Mouse (Mus musculus): ENCODE data around the gene Prdm13. TPM values are rescaled to one million over a fixed set of nuclear protein-coding genes. Genes with fewer than 3 reads are reported as not detected.

Prdm13 gene
- polyA plus RNA-seq, 1 experiment from 2014 or later = not detected

DNA sequence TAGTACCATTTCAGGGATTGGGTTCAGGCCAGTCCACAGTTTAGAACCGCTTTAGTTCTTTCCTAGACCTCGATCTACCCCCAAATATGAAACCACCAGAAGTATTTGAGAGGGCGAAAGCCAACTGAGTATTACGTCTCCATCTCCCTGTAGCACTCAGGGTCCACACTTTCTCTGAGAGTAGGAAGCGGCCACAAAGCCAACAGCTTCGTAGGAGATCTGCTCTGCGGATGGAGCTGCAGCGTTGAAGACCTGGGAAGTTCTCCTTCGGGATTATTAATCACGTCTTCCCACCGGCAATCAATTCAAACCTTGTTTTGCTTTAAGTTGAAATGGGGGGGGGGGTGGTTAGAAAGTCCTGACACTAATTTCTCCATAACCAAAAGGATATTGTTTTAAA lies 653 bp upstream of the Prdm13 start:
- no peaks in the 10 kb centered on the region for H3K36me3 ChIP-seq (replicated peaks; ENCODE audit: insufficient read depth, low read length)
- no peak for DNase-seq
- no peak overlapping the region for H3K4me3 ChIP-seq (ENCODE audit: low read depth, low read length)
- H3K27me3 ChIP-seq (ENCODE audit: insufficient read depth, low read length) = peaks cover 96% of the 10 kb centered on the region
- ATAC-seq = no peak
- no peak for TF ChIP-seq CTCF (IDR thresholded peaks at IDR 0.05; ENCODE audit: low read depth)
- H3K9me3 ChIP-seq (ENCODE audit: low read length) = no peaks in the 10 kb centered on the region
- no peak overlapping the region for H3K9ac ChIP-seq (replicated peaks)
- no peak overlapping the region for H3K4me2 ChIP-seq (ENCODE audit: low read depth, low read length)
- H3K4me1 ChIP-seq (ENCODE audit: insufficient read depth) = peaks cover 6% of the 10 kb centered on the region
- 5% methylated on average over 11 of the region's 11 CpGs for WGBS (ENCODE audit: insufficient replicate concordance)
- H3K27ac ChIP-seq (ENCODE audit: low read depth) = no peak overlapping the region

DNA sequence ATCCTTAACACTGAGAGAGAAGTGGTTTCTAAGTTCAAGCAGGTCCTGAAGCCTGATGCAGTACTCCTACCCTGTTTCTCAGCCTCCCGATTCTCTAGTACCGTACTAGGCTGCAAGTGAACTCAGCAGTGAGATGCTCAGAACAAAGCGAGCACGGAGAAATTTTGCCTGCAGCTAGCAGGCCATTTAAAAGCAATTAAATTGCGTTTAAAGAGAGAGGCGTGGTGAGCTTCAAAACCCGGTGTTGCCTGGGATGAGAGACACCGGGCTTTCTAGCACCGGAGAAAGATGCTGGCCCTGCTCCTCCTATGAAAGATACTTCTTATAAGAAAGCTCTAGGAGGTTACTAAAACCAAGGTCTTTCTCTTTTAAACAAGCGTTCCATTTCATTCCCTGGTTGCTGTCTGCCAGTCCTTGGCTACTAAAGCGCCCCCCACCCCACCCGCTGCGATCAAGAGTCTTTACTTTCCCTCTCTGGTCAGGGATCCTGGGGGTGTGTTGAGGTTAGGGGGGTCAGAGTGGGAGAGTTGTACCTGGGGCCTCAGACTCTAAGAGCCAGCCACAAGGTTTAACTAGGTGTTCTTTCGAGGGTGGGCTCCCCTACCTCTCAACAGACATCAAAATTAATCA lies 1.3 kb downstream of the Prdm13 start:
- no peak for ATAC-seq
- no peak overlapping the region for H3K27ac ChIP-seq (ENCODE audit: low read depth)
- H3K4me3 ChIP-seq (ENCODE audit: low read depth, low read length) = no peak overlapping the region
- TF ChIP-seq EP300 (IDR thresholded peaks at IDR 0.05; ENCODE audit: low read depth) (no peak), CTCF (IDR thresholded peaks at IDR 0.05; ENCODE audit: low read depth) (no peak)
- WGBS (ENCODE audit: insufficient replicate concordance) = 4% methylated on average over 14 of the region's 14 CpGs
- H3K4me1 ChIP-seq (ENCODE audit: insufficient read depth) = peaks cover 6% of the 10 kb centered on the region
- no peaks in the 10 kb centered on the region for H3K36me3 ChIP-seq (replicated peaks; ENCODE audit: insufficient read depth, low read length)
- H3K4me2 ChIP-seq (ENCODE audit: low read depth, low read length) = no peak overlapping the region
- DNase-seq = no peak
- peaks cover 96% of the 10 kb centered on the region for H3K27me3 ChIP-seq (ENCODE audit: insufficient read depth, low read length)
- no peaks in the 10 kb centered on the region for H3K9me3 ChIP-seq (ENCODE audit: low read length)
- no peak overlapping the region for H3K9ac ChIP-seq (replicated peaks)

DNA sequence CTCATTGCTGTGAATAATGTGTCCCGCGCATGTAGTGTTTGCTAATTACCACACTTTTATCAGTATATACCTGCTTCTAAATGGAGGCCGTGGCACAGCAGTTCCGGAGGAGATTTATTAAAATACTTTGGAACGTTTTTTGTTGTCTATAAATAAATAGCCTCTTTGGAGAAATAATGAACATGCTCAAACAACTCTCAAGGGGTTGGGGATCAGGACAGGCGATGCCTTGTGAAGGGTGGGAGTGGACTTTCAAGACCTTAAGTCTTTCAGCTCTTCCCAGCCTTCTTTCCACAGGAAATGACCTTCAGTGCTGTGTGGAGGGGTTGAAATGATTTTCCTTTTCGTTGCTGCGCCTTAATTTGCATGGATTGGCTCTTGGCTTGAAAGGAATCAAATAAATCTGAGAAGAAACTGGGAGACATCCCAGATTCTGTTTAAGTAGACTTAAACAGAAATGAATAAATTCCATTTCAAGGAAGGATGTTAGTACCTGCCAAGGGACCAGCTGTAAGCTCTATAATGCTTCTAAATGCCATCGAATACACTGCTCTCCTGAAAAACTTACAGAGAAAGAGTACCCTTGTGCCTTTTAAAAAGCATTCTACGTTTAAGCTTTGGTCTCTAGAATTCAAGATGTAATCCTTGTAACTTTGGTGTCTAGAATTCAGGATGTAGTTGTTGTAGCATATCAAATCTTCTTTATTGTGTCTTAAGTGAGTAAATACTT lies 3.2 kb downstream of the Prdm13 start:
- DNase-seq = no peak
- 16% methylated on average over 10 of the region's 10 CpGs for WGBS (ENCODE audit: insufficient replicate concordance)
- Histone ChIP-seq H3K4me3 (ENCODE audit: low read depth, low read length) (no peak overlapping the region), H3K27me3 (ENCODE audit: insufficient read depth, low read length) (peaks cover 96% of the 10 kb centered on the region), H3K4me2 (ENCODE audit: low read depth, low read length) (no peak overlapping the region), H3K9ac (replicated peaks) (no peak overlapping the region), H3K36me3 (replicated peaks; ENCODE audit: insufficient read depth, low read length) (no peaks in the 10 kb centered on the region), H3K27ac (ENCODE audit: low read depth) (no peak overlapping the region), H3K4me1 (ENCODE audit: insufficient read depth) (peaks cover 8% of the 10 kb centered on the region), H3K9me3 (ENCODE audit: low read length) (no peaks in the 10 kb centered on the region)
- no peak for ATAC-seq
- TF ChIP-seq EP300 (IDR thresholded peaks at IDR 0.05; ENCODE audit: low read depth) = no peak
- no peak for TF ChIP-seq CTCF (IDR thresholded peaks at IDR 0.05; ENCODE audit: low read depth)

DNA sequence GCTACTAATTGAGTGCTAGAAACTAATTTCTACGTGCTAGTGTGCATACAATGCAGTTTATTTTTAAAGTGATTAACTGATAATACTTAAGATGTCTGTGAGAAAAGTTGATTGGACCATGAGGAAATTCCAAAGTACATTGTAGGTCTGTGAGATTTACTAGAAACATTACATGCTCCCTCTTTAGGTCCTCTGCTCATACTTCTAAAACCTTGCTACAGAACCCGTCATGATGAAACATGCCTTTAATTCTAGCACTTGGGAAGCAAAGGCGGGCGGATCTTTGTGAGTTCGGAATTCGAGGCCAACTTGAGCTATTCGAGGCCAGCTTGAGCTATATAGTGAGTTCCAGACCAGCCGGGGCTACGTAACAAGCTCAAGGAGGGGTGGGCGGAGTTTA lies 4.8 kb downstream of the Prdm13 start:
- TF ChIP-seq EP300 (IDR thresholded peaks at IDR 0.05; ENCODE audit: low read depth) (no peak), CTCF (IDR thresholded peaks at IDR 0.05; ENCODE audit: low read depth) (no peak)
- WGBS (ENCODE audit: insufficient replicate concordance) = 7% methylated on average over 10 of the region's 10 CpGs

DNA sequence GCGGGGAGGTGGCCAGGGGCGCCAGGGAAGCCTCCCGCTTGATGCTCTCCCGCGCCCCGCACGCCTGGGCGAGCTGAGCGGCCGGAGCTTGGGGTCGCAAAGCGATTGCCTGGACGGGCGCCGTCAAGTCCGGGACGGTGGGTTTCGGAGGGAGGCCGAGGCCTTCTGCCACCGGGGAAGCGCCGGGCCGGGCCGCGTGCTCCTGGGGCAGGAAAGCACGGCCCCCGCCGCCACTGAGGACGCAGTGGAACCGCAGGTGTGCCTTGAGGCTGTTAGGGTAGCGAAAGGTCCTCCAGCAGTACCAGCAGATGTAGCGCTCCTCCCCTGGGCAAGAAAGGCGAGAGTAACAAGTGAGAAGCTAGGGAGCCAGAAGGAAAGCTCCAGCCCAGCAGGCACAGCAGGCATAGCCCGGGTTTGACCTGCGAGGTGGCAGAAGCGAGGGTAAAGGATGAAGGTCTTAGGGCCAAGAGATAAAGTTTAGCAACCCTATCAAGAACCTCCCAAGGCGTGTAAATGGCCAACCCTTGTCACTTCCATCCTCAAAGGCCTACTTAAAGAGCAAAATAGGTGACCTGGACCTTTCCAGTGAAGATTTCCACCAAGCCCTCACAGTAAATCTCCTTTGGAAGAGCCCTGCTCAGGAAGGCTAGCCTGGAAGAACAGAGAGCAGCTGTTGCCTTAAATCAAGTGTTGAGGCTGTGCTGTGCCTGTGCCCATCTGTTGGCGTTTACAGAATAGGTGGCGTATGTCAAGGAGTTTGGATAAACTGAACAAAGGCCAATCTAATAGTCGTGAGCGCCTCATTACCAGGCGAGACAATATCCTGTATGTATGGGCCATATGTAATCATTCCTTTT lies 5.9 kb downstream of the Prdm13 start:
- H3K27me3 ChIP-seq (ENCODE audit: insufficient read depth, low read length) = peaks cover 96% of the 10 kb centered on the region
- TF ChIP-seq EP300 (IDR thresholded peaks at IDR 0.05; ENCODE audit: low read depth) (no peak), CTCF (IDR thresholded peaks at IDR 0.05; ENCODE audit: low read depth) (no peak)
- no peak for DNase-seq

More for the DNA sequence above, 4.8 kb downstream of the Prdm13 start:
- Histone ChIP-seq H3K27me3 (ENCODE audit: insufficient read depth, low read length) (peaks cover 96% of the 10 kb centered on the region), H3K36me3 (replicated peaks; ENCODE audit: insufficient read depth, low read length) (no peaks in the 10 kb centered on the region), H3K9me3 (ENCODE audit: low read length) (no peaks in the 10 kb centered on the region), H3K4me2 (ENCODE audit: low read depth, low read length) (no peak overlapping the region), H3K27ac (ENCODE audit: low read depth) (no peak overlapping the region), H3K4me1 (ENCODE audit: insufficient read depth) (peaks cover 8% of the 10 kb centered on the region), H3K9ac (replicated peaks) (no peak overlapping the region), H3K4me3 (ENCODE audit: low read depth, low read length) (no peak overlapping the region)
- DNase-seq (no peak), ATAC-seq (no peak)

More for the DNA sequence above, 5.9 kb downstream of the Prdm13 start:
- Histone ChIP-seq H3K27ac (ENCODE audit: low read depth) (no peak overlapping the region), H3K4me1 (ENCODE audit: insufficient read depth) (peaks cover 8% of the 10 kb centered on the region), H3K9me3 (ENCODE audit: low read length) (no peaks in the 10 kb centered on the region), H3K36me3 (replicated peaks; ENCODE audit: insufficient read depth, low read length) (no peaks in the 10 kb centered on the region), H3K9ac (replicated peaks) (no peak overlapping the region), H3K4me2 (ENCODE audit: low read depth, low read length) (peak overlapping the region; percentile 63; the same call in 1 of the 2 replicates), H3K4me3 (ENCODE audit: low read depth, low read length) (peak overlapping the region; percentile 39)
- WGBS (ENCODE audit: insufficient replicate concordance) = 6% methylated on average over 41 of the region's 42 CpGs
- ATAC-seq = no peak
